Mouse (Mus musculus): ENCODE results near the gene Fat2.

- TF ChIP-seq POLR2A (IDR thresholded peaks at IDR 0.05; ENCODE audit: borderline replicate concordance, control insufficient read depth, low read depth, low read length) (no peak), CTCF (IDR thresholded peaks at IDR 0.05; ENCODE audit: control insufficient read depth, insufficient read depth, low read length) (no peak)
Measured at GRCm38 (mm10) chr11:55368388-55369092, 32.2 kb upstream of the Fat2 start.
